Mouse (Mus musculus) thymus, postnatal 4 days (tissue): ENCODE data around the gene 1700001F09Rik.
"Not testable (repeated sequence)": the region's sequence is repeated elsewhere in the genome, so short reads cannot be mapped to it uniquely, and the experiment has no call there.

Source experiments
- DNase-seq: peaks from one replicate; pipeline ENCODE4 v3.0.0; 2021

The 1700001F09Rik gene

GRCm38 (mm10) chr14:43347711-43348110 is at the start of gene 1700001F09Rik:
Gene 1700001F09Rik (minus strand): TSS chr14:43347811.
- DNase-seq, result not testable (repeated sequence)

- not testable (repeated sequence) for DNase-seq
Observed at GRCm38 (mm10) chr14:43361713-43362112, 14.1 kb upstream of the 1700001F09Rik start.

GRCm38 (mm10) chr14:43359246-43359645 is 11.6 kb upstream of the 1700001F09Rik start:
- not testable (repeated sequence) for DNase-seq

GRCm38 (mm10) chr14:43357496-43357895 is 9.9 kb upstream of the 1700001F09Rik start:
- DNase-seq, result not testable (repeated sequence)

GRCm38 (mm10) chr14:43352944-43353343 is 5.3 kb upstream of the 1700001F09Rik start:
- DNase-seq, result not testable (repeated sequence)

GRCm38 (mm10) chr14:43337646-43338045 is 10.0 kb downstream of the 1700001F09Rik start:
- DNase-seq, result not testable (repeated sequence)

GRCm38 (mm10) chr14:43331362-43331880 is 16.2 kb downstream of the 1700001F09Rik start:
- peak; percentile 10 for DNase-seq

GRCm38 (mm10) chr14:43328603-43329002 is 19.0 kb downstream of the 1700001F09Rik start:
- not testable (repeated sequence) for DNase-seq

GRCm38 (mm10) chr14:43319516-43319915 is 28.1 kb downstream of the 1700001F09Rik start:
- DNase-seq, result not testable (repeated sequence)

GRCm38 (mm10) chr14:43293503-43293902 is 54.1 kb downstream of the 1700001F09Rik start, which contains the start of gene Gm8127:
Gene Gm8127 (minus strand): TSS chr14:43293832.
- not testable (repeated sequence) for DNase-seq
